Mouse (Mus musculus): ENCODE data around the gene Dennd1a.

Gene Dennd1a

GRCm38 (mm10) chr2:38286733-38287551, at the start of gene Dennd1a:
Gene Dennd1a (minus strand): TSS chr2:38287390.
- peak; percentile 95 for DNase-seq (ENCODE audit: inconsistent ontology term)

GRCm38 (mm10) chr2:38336606-38337005, 49.4 kb upstream of the Dennd1a start:
- DNase-seq (ENCODE audit: inconsistent ontology term), result peak; percentile 22

GRCm38 (mm10) chr2:38333586-38334119, 46.5 kb upstream of the Dennd1a start:
- no peak for DNase-seq (ENCODE audit: inconsistent ontology term)

GRCm38 (mm10) chr2:38326671-38327070, 39.5 kb upstream of the Dennd1a start:
- DNase-seq (ENCODE audit: inconsistent ontology term), result no peak

- no peak for DNase-seq (ENCODE audit: inconsistent ontology term)
These were observed 36.2 kb upstream of the Dennd1a start for GRCm38 (mm10) chr2:38323380-38323779.

- no peak for DNase-seq (ENCODE audit: inconsistent ontology term)
These were observed 33.7 kb upstream of the Dennd1a start for GRCm38 (mm10) chr2:38320911-38321310.

- no peak for DNase-seq (ENCODE audit: inconsistent ontology term)
These were observed 31.9 kb upstream of the Dennd1a start for GRCm38 (mm10) chr2:38319086-38319485.

GRCm38 (mm10) chr2:38313399-38313798, 26.2 kb upstream of the Dennd1a start:
- no peak for DNase-seq (ENCODE audit: inconsistent ontology term)

GRCm38 (mm10) chr2:38312921-38313320, 25.7 kb upstream of the Dennd1a start:
- no peak for DNase-seq (ENCODE audit: inconsistent ontology term)

- DNase-seq (ENCODE audit: inconsistent ontology term), result no peak
These were observed 18.0 kb upstream of the Dennd1a start for GRCm38 (mm10) chr2:38305152-38305551.

- no peak for DNase-seq (ENCODE audit: inconsistent ontology term)
These were observed 13.8 kb upstream of the Dennd1a start for GRCm38 (mm10) chr2:38300941-38301340.

GRCm38 (mm10) chr2:38295939-38296338, 8.7 kb upstream of the Dennd1a start:
- DNase-seq (ENCODE audit: inconsistent ontology term), result no peak

- DNase-seq (ENCODE audit: inconsistent ontology term), result peak; percentile 75
These were observed 4.3 kb upstream of the Dennd1a start for GRCm38 (mm10) chr2:38291526-38291925.

- DNase-seq (ENCODE audit: inconsistent ontology term), result no peak
These were observed 1.0 kb upstream of the Dennd1a start for GRCm38 (mm10) chr2:38288226-38288625.

GRCm38 (mm10) chr2:38286433-38286732, 807 bp downstream of the Dennd1a start:
- DNase-seq (ENCODE audit: inconsistent ontology term), result no peak

GRCm38 (mm10) chr2:38285781-38286432, 1.3 kb downstream of the Dennd1a start:
- DNase-seq (ENCODE audit: inconsistent ontology term), result peak; percentile 20

GRCm38 (mm10) chr2:38283961-38284360, 3.2 kb downstream of the Dennd1a start:
- no peak for DNase-seq (ENCODE audit: inconsistent ontology term)

- DNase-seq (ENCODE audit: inconsistent ontology term), result no peak
These were observed 6.8 kb downstream of the Dennd1a start for GRCm38 (mm10) chr2:38280376-38280775.

GRCm38 (mm10) chr2:38274973-38275372, 12.2 kb downstream of the Dennd1a start:
- no peak for DNase-seq (ENCODE audit: inconsistent ontology term)

GRCm38 (mm10) chr2:38263653-38264052, 23.5 kb downstream of the Dennd1a start:
- DNase-seq (ENCODE audit: inconsistent ontology term), result peak; percentile 30

GRCm38 (mm10) chr2:38259052-38259451, 28.1 kb downstream of the Dennd1a start:
- DNase-seq (ENCODE audit: inconsistent ontology term), result no peak

GRCm38 (mm10) chr2:38237616-38238015, 49.6 kb downstream of the Dennd1a start:
- DNase-seq (ENCODE audit: inconsistent ontology term), result peak; percentile 25

- no peak for DNase-seq (ENCODE audit: inconsistent ontology term)
These were observed 51.6 kb downstream of the Dennd1a start for GRCm38 (mm10) chr2:38235593-38235992.
